Mouse (Mus musculus) embryo, embryonic 10 days (tissue): ENCODE results near the gene Dynlt3.
A peak's percentile ranks its signal among the peaks of the same experiment; 100 is the strongest.
"Not testable (repeated sequence)": the region's sequence is repeated elsewhere in the genome, so short reads cannot be mapped to it uniquely, and the experiment has no call there.

Experiments
- DNase-seq: peaks from one replicate; pipeline ENCODE4 v3.0.0-alpha.2; 2015; ENCODE audit warnings: low spot score

Gene Dynlt3

DNA sequence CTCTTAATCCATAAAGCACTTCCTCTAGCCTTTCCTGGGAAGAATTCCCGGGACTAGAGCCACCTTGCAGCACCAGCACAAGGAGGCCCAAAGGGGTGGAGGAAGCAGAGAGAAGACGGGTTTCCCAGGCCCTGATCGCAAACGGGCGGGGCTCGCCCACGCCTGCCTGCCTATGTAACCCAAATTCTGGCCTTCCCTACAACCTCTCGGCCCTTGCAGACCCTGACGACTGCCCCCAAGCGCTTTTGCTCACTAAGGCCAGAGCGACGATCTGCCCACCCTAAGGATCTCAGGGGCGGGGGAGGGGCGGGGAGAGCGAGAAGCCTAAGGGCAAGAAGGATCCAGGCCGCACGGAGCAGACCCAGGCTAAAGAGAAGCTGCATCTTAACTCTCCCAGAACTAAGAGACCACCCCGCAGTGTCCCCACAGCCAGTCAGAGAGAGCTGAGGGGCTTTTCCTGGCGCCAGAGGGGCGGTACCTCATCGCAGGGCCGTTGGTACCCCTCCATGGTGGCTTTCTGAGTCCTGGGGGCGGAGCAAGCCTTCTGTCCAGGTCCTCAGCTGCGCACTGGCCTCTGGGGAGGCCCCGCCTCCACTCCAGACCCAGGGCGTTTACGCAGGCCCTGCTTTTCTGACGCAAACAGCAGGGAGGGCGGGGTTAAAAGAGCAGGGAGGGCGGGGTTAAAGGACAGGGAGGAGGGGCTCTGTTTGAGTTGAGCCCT is at the start of gene Dynlt3:
Dynlt3 (minus strand) TSS at position 613 of the 721 bp plus-strand sequence.
- peak; percentile 84 for DNase-seq

DNA sequence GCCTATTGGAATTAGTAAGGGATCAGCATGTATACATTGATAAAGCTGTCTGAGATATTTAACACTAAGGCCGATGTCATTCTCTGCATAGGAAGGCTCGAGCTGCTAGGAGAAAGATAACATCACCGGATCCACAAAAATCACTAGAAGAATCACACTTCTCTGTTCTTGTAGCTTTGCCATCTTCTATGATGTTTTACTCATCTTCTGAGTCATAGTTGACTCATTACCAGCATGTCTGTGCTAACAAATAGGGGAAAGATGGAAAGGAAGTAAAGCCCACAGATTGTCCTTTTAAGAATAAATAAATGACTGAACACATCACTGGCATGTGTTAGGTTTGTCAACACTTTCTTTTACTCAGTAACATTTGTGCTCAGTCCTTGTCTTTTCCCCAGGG is 37.0 kb upstream of the Dynlt3 start:
- DNase-seq, result no peak

DNA sequence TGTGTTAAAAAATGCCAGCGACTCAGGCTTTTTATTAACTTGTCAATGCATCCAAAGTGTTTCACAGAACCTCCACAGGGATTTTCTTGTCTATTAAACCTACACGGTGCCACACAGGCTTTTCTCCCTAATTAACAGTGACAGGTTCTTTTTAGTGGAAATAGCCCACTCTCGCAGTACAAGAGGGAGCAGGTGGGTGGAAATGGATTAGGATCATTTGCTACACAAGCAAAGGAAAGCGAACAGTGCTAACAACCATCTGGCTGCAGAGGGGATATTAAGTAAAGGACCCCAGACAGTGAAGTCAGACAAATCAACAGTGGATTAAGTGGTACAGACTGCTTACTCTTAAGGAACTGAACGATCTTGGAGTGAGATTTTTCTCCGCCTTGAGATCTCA is 33.2 kb upstream of the Dynlt3 start:
- DNase-seq, result no peak

DNA sequence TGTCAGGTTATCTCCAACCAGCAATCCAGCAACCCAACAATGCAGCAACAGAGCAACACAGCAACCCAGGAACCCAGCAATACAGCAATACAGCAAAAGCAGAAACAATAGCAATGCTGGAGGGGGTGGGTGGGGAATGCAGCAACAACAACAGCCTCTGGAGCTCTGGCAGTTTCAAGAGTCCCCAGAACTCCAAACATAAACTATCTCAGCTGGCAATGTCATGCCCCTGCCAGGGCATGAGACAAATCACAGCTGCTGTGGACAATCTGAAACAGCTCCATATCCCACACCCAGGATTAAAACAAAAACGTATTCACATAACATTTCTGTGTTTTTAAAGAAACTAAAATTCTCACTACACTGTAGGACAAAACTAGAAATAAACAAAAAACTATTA is 9.2 kb upstream of the Dynlt3 start:
- no peak for DNase-seq

DNA sequence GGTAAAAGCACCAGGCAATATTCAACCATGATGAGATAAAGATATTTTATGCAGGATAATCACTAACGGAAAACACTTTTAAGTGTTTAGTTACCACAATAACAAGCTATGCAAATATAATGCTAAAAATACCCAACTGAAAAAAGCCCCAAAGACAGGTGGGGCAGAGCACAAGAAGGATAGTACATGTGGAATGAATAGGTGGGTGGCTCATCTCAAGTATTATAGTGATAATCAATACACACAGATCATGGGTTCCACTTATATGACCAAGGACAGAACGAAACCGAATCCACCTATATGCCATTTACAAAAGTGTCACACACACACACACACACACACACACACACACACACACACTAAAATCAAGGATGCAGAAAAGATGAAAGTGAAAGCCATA is 8.6 kb upstream of the Dynlt3 start:
- DNase-seq, result no peak

DNA sequence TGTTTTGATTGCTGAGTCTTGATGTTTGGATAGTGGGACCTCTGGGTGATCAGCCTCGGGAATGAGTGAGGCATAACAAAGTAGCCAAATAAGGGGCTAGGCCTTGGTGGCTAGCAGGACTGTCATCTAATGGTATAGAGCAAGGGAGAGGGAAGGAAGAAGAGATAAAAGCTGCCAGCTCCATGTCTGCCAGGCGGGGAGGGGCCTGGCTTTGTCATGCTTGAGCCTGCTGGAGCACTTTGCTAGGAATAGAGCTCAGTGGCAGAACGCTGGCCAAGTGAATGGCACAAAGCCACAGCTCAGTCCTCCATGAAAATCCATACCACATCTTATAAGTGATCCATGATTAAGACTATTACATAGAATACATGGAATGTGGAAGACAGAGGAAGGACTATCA is 10.0 kb downstream of the Dynlt3 start:
- no peak for DNase-seq

DNA sequence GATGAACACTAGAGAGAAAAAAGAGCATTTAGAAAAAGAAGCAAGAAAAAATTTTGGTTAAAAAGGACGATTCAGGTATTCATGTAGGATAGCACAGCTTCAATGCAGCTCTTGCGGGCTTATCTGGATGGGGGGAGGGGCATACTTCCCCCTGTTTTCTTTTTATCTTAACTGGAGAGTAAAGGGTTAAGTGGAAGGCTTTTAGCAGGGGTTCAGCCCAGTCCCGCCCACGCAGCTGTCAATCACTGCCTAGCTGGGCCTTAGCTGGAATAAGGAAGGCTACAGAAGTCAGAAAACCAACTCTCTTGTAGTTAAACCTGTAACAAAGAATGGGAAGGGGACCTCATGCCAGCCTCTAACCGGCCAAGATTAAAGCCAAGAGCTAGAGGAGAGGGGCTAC is 22.2 kb downstream of the Dynlt3 start:
- DNase-seq, result not testable (repeated sequence)

DNA sequence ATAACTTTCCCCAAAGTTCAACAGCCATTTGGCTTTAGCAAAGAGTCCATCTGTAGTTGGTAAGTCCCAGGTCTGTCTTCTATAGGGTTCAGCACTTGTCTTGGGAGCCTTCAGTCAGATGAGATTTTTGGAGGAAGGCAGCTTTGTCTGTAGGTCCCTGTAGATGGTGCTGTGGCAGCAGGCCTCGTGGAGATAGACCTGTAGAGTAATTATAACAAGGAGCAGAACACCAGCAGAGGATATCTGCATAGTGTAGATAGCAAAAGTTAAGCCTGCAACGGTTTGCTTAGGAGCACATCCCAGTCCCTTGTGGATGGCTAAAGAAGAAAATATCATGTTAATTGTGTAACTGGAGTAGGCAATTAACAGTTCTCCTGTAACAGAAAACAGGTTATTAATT is 22.7 kb downstream of the Dynlt3 start:
- DNase-seq, result not testable (repeated sequence)
